Mouse (Mus musculus): Measurements from ENCODE around the gene Dynll1.

The Dynll1 gene

DNA sequence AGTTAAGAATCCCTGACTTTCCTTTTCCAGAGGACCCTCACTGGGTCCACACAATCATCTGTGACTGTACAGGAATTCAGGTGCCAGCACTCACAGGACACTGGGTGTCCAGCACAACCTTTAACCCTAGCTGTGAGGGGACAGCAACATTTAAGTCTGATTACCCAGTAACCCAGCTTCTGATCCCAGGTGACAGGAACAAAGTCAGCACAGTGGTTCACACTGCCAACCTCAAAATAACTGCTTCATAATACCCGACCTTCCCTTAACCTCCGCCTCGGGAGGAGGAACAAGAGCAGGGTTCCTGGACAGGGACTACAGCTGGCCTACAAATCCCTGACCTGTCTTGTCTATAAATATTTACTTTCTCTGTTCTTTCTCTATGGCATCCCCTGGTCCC, 32.5 kb downstream of the Dynll1 start:
- DNase-seq (ENCODE audit: extremely low read depth, low read depth, low spot score): no peak

DNA sequence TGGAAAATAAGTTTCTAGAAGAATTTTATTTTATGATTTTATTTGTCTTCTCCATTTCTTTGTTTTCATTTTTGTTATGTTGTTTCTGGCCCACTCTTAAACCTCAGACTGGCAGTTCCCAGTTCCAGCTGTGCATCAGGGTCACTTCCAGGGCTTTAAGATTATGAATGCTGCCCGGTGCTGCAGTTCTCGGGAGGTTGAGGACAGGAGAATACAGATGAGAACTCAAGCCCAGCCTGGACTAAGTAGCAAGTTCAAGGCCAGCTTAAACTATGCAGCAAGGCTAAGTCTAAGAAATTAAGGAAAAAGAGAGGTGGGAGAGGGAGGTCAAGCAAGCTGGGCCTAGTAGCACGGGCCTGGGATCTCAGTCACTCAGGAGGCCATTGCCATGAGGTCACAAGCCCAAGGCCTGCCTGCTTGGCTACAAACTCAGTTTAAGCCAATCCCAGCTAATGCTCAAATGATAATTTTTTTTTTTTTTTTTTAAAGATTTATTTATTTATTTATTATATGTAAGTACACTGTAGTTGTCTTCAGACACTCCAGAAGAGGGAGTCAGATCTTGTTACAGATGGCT, 33.2 kb downstream of the Dynll1 start:
- DNase-seq (ENCODE audit: extremely low read depth, low read depth, low spot score): no peak

DNA sequence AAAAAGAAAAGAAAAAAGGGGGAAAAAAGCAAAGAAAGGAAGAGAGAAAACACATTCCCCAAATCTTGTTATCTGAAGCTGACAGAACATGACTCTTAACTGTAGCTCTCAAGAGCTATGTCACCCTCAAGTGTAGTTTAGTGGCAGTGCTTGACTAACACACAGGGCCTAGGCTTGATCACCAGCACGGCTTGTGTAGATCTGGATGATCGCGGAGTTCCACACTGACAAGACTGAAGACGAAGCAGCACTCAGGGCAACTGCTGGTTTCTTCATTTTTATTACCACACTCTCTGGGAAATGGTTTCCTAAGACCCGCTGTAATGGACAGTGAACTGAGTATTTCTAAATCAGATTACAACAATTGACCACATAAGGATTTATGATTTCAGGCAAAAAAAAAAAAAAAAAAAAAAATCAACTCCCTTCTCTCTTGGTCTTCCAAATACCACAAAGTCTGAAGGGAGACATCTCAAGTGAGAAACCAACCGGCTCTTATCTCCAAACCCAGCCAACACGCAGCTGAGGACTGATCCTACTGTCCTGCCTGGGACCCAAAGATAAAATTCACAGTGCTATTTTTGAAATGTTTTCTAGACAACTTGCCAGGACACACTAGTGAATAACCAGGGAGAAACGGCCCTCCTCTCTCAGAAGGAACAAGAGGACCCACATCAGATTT, 33.9 kb downstream of the Dynll1 start:
- peak; percentile 63 for DNase-seq (ENCODE audit: extremely low read depth, low read depth, low spot score)

DNA sequence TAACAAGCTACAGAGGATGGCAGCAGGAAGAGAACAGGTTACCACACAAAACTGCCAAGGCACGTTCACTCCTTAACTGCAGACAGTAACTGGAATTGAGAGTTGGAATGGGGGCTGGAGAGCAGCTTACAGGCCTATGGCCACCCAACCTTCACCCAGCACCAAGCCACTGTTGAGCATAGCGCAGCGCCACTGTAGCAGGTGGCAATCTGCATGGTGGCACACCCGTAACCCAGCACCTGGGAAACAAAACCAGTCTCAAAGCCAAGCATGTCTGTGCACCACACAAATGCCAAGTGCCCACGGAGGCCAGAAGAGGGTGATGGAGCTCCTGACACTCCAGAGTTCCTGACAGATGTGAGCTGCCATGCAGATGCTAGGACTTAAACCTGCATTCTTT, 34.5 kb downstream of the Dynll1 start:
- no peak for DNase-seq (ENCODE audit: extremely low read depth, low read depth, low spot score)

DNA sequence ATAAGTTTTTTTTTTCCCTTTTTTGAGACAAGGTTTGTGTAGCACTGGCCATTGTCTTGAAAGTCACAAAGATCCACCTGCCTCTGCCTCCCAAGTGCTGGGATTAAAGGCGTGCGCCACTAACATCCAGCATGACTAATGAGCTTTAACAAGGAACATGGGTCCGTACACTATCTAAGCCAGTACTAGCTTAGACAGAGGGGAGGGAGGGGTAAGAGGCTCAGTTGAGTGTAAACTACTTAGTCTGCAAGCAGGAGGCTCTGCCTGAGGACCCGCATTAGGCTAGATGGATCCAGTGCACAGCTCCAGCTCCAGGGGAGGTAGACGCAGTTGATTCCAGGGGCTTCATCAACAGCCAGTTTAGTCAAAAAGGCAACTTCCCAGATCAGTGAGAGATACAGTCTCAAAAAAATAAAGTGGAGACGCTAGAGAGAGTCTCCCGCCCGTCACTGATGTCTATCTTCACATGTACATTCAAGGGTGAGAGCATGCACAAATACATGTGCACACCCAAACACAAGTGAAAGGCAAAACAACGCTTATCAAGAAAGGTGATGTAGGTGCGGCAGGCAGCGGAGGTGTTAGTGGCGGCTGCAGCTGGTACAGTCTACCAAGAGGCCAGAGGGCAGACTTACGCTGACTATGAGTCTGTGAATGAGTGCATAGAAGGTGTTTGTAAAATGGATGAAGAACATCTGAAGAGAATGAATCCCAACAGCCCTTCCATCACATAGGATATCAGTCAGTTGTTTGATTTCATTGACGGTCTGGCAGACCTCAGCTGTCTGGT, 38.1 kb downstream of the Dynll1 start:
- DNase-seq (ENCODE audit: extremely low read depth, low read depth, low spot score): no peak

DNA sequence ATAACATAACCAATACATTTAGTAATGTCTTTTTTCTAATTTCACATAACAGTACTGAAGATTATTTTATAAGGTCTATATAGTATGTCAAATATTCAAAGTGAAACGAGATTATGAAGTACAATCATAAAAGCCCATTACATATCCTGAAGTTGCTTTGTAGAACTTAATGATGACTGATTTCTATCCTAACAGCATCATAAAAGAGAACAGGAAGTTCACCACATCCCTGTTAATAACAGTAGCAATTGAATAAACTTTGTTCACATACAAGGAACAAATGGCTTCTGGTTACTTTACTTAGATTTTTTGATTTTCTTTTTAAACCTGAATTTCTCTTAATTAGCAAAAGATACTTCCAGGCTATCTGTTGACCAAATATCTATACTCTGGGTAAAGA, 38.9 kb downstream of the Dynll1 start:
- no peak for DNase-seq (ENCODE audit: extremely low read depth, low read depth, low spot score)

DNA sequence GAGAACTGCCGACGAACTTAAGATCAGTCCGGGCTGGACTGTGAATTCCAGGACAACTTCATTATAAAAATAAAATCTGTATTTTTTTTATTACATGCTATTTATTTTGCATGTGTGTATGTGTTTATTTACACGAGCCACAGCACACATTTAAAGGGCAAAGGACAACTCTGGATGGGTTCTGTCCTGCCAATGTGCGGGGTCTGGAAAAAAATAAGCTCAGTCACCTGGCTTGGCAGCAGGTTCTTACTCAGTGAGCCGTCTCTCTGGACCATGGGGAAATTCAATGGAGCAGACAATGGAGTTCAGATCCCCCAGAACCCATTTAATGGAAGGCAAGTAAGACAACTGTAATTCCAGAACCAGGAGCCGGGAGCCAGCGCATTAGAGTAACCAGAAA, 39.7 kb downstream of the Dynll1 start:
- no peak for DNase-seq (ENCODE audit: extremely low read depth, low read depth, low spot score)

DNA sequence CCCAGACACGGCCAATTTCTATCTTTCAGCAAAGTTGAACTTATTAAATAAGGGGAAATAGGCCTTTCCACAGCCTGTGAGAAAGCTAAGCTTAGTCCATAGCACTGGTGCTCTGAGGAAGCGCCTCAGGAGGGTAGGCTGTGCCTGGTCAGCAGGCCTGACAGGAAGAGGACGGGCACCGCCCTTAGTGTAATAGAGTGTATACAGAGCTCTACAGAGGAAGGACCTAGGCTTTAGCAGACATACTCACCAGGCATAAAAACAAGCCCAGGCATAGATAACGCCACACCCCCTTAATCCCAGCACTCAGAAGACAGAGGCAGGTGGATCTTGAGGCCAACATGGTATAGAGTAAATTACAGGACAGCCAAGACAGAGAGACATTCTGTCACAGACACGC, 40.4 kb downstream of the Dynll1 start:
- DNase-seq (ENCODE audit: extremely low read depth, low read depth, low spot score): no peak

DNA sequence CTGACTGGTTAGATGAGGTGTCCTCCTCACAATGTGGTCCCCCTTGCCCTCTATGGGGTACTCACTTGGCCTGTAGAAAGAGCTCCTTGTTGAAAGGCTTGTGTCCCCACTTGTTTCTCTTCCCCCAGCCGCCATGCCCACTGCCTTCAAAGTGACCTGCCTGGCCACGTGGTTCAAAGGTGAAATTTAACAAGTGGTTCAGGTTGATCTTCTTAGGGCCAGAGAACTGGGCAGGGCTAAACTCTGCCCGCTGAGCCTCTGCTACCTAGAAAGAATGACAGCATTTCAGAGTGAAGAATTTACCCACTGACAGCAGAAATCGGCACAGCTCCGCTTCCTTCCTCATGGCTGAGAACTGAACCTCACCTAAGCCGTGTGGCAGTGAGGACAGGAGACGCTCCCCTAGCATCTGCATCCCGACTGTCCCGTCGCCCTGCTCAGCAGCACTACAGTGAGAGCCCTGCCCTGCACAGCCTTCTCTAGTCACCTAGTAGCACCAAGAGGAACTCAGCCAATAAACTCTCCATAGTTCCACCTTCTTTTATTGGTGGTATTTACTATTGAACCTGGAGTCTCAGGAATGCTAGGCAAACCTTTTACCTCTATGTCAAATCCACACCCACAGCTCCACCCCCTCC, 43.8 kb downstream of the Dynll1 start:
- DNase-seq (ENCODE audit: extremely low read depth, low read depth, low spot score): no peak

DNA sequence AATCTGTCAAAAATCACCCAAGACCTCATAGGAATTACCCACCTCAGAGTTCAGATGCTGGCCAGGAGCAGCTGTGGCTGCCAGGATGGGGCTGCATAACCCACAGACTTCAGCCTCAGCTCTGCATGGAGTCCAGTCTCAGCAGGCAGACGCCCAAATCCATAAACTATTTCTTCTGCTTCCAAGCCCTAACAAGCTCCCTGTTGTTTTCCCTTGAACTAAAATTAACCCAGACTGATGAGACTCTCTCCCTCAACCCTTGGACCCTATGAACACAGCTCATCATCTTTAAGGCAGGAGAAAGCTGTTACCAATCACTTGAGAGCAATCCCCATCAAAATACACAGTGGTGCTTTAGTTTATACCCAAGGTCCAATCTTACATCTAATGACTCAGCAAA, 45.3 kb downstream of the Dynll1 start:
- DNase-seq (ENCODE audit: extremely low read depth, low read depth, low spot score): no peak

Data from fat pad, adult 2 months (tissue).